Comparison of ENCODE assay signal across 9 mouse cellular contexts in genomic region chr13:53811862-53812261, GRCm38 (mm10).
DNase-seq lines count a peak whose midpoint lies in the region; ATAC-seq and TF ChIP-seq lines count a peak whose summit lies in the region.
"Had no signal": no experiment of that assay in that cellular context is flagged by ENCODE, and none has a peak within 500 bp of the region (broad histone marks: within the 10 kb centered on the region; RNA-seq: fewer than 3 reads in every experiment).

No protein-coding gene starts in this region.

- no peak for ATAC-seq in limb, embryonic 11.5 days (ENCODE audit: insufficient number of reproducible peaks, low FRiP score, low TSS enrichment, low read depth)
- ATAC-seq in erythroblast, adult 5-6 weeks (replicated peaks; ENCODE audit: low FRiP score, poor library complexity, severe bottlenecking): no peak

- no peak for TF ChIP-seq POLR2A in brain, embryonic 14.5 days (IDR thresholded peaks at IDR 0.05; ENCODE audit: borderline replicate concordance, extremely low read depth, insufficient read depth, insufficient read length, poor library complexity, severe bottlenecking)

- H3K27me3 ChIP-seq in limb, embryonic 11.5 days (ENCODE audit: control insufficient read depth, insufficient read depth, low read length): peaks cover 30% of the 10 kb centered on the region

- no peak overlapping the region for H3K4me3 ChIP-seq in limb, embryonic 11.5 days (ENCODE audit: low read depth, low read length)
- H3K4me3 ChIP-seq: embryonic facial prominence, embryonic 15.5 days had no signal

- no peak overlapping the region for H3K4me2 ChIP-seq in limb, embryonic 11.5 days (ENCODE audit: low read depth, severe bottlenecking)
- H3K4me2 ChIP-seq: embryonic facial prominence, embryonic 15.5 days had no signal

- H3K9me3 ChIP-seq in limb, embryonic 11.5 days (ENCODE audit: control insufficient read depth, low read length): no peaks in the 10 kb centered on the region
- H3K9me3 ChIP-seq: embryonic facial prominence, embryonic 15.5 days had no signal

- no peak overlapping the region for H3K9ac ChIP-seq in limb, embryonic 11.5 days (ENCODE audit: low read length)
- H3K9ac ChIP-seq: embryonic facial prominence, embryonic 15.5 days had no signal

- H3K27ac ChIP-seq in limb, embryonic 11.5 days (replicated peaks; ENCODE audit: low read depth, low read length): no peak overlapping the region
- H3K27ac ChIP-seq: embryonic facial prominence, embryonic 15.5 days had no signal

- intact Hi-C loops in left cerebral cortex, postnatal 10 days (cut with DNase I): no loop called here

- TF ChIP-seq CTCF in brain, embryonic 14.5 days (IDR thresholded peaks at IDR 0.05; ENCODE audit: borderline replicate concordance, extremely low read depth, insufficient read depth, insufficient read length): peak; percentile 64; the same call in 1 of the 2 replicates

- WGBS in limb, embryonic 11.5 days: 24% methylated on average over 4 of the region's 4 CpGs

- DNase-seq in left cerebral cortex, adult 18-20 months (ENCODE audit: low spot score in 2 of 2): peak; percentile 50 to 55
- DNase-seq in left cerebral cortex, postnatal 10 days (ENCODE audit: extremely low spot score in 1 of 2, low spot score in 2 of 2): no peak
- peak; percentile 18 for DNase-seq in NIH3T3 (ENCODE audit: low read depth)
- no peak for DNase-seq in brain, embryonic 14.5 days (ENCODE audit: low read depth)
- DNase-seq in frontal cortex, postnatal 36 days (ENCODE audit: low spot score in 2 of 2): peak; percentile 30 to 52
- peak; percentile 72 for DNase-seq in limb, embryonic 11.5 days (ENCODE audit: low spot score)
- no peak for DNase-seq in spleen, adult 12 weeks (ENCODE audit: low spot score)

- H3K4me1 ChIP-seq in limb, embryonic 11.5 days (ENCODE audit: control insufficient read depth, insufficient read depth, low read length): peaks cover 11% of the 10 kb centered on the region

- H3K36me3 ChIP-seq in limb, embryonic 11.5 days (ENCODE audit: control insufficient read depth, insufficient read depth, low read length): no peaks in the 10 kb centered on the region
- H3K36me3 ChIP-seq: embryonic facial prominence, embryonic 15.5 days had no signal

Comparison
In these comparisons a context has a peak if more than half of its experiments do, and no peak if none do; other contexts are left out.
1. DNase-seq: peak in left cerebral cortex, adult 18-20 months (2 of 2), NIH3T3 (single experiment), frontal cortex, postnatal 36 days (2 of 2) and limb, embryonic 11.5 days (single experiment); none in left cerebral cortex, postnatal 10 days (0 of 2), brain, embryonic 14.5 days (single experiment) and spleen, adult 12 weeks (single experiment).